Mouse (Mus musculus): ENCODE measurements at regions not wholly inside any gene's neighbourhood (a gene's known extent, or its start where the extent isn't known, plus 50 kb on each side); places are given as distances from the start of the nearest gene placed in this dataset.

DNA sequence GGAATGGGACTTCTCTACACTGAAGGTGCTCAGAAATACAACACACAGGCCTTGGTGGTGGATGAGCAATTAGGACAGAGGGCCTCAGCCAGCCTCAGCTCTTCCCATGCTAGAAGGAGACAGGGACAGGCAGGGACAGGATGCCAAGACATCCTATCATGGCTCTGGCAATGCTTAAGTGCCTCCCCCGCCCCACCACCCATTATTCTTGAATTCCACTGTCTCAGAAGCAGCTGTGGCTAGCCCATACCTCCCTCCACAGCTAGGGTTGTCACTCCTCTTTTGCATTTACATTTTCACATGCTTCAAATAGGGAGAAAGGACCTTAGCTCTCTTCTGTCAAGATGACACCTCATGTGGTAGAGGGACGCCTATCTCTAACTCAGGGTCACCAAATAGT lies 162.5 kb downstream of the Rab11fip4 start:
- TF ChIP-seq CTCF (IDR thresholded peaks at IDR 0.05; ENCODE audit: low read depth, low read length), result no peak
- no peak for TF ChIP-seq GATA2 (IDR thresholded peaks at IDR 0.05; ENCODE audit: borderline replicate concordance, low read depth, low read length)
- TF ChIP-seq TAL1 (conservative IDR thresholded peaks at IDR 0.05; ENCODE audit: low read depth, low read length), result no peak
- no peak for TF ChIP-seq GATA1 (IDR thresholded peaks at IDR 0.05; ENCODE audit: borderline replicate concordance, low read length)
- TF ChIP-seq POLR2AphosphoS5 (IDR thresholded peaks at IDR 0.05; ENCODE audit: insufficient replicate concordance, low read depth, low read length), result no peak

All from G1E (cell line).